Mouse (Mus musculus) hindbrain, embryonic 15.5 days (tissue): ENCODE measurements around the gene Slc9b2. TPM values are rescaled to one million over a fixed set of nuclear protein-coding genes. Genes with fewer than 3 reads are reported as not detected.

ENCODE experiments used
- ATAC-seq: fragments of 200-750 bp; cut with Nextera tagmentation; 2 replicates; pipeline ENCODE4 v1.8.0; 2017; ENCODE audit warnings: low read depth, moderate number of reproducible peaks, moderate TSS enrichment; ENCODE audit not compliant: low FRiP score
- H3K27ac ChIP-seq: fragments of 300-500 bp; sonication (generic); replicated peaks from 2 replicates; pipeline ENCODE4 v1.5.1; 2015; ENCODE audit warnings: mild to moderate bottlenecking, inconsistent platforms
- H3K27me3 ChIP-seq: fragments of 300-500 bp; sonication (generic); 2 replicates; pipeline ENCODE4 v1.6.1; 2015; ENCODE audit warnings: control low read depth, inconsistent platforms
- H3K36me3 ChIP-seq: fragments of 300-500 bp; sonication (generic); 2 replicates; pipeline ENCODE4 v1.6.1; 2015; ENCODE audit warnings: control low read depth, inconsistent platforms
- H3K4me1 ChIP-seq: fragments of 300-500 bp; sonication (generic); replicated peaks from 2 replicates; pipeline ENCODE4 v1.6.1; 2015; ENCODE audit warnings: control low read depth, inconsistent platforms
- H3K4me2 ChIP-seq: fragments of 300-500 bp; sonication (generic); 2 replicates; pipeline ENCODE4 v1.6.1; 2015; ENCODE audit warnings: moderate library complexity, mild to moderate bottlenecking, inconsistent platforms
- H3K4me3 ChIP-seq: fragments of 300-500 bp; sonication (generic); 2 replicates; pipeline ENCODE4 v1.5.1; 2015; ENCODE audit warnings: mild to moderate bottlenecking, inconsistent platforms
- H3K9ac ChIP-seq: fragments of 300-500 bp; sonication (generic); 2 replicates; pipeline ENCODE4 v1.6.1; 2015; ENCODE audit warnings: inconsistent platforms
- H3K9me3 ChIP-seq: fragments of 300-500 bp; sonication (generic); 2 replicates; pipeline ENCODE4 v1.6.1; 2016; ENCODE audit warnings: control low read depth, inconsistent platforms
- WGBS: fragments of 180-500 bp; shearing (Covaris S2); methylation state at CpG from one replicate; pipeline ENCODE4 v1.1.7; 2015; 5-methylcytosine and 5-hydroxymethylcytosine counted together
- polyA plus RNA-seq: library from polyadenylated mRNA; unstranded; fragments of >200 nt; fragmentation: Nextera tagmentation; extraction: Ambion mirVana; gene quantifications from 2 replicates; pipeline ENCODE4 v1.2.1, GENCODE M21; 2015

The Slc9b2 gene
- polyA plus RNA-seq, 1 experiment from 2014 or later: 1.9 TPM

DNA sequence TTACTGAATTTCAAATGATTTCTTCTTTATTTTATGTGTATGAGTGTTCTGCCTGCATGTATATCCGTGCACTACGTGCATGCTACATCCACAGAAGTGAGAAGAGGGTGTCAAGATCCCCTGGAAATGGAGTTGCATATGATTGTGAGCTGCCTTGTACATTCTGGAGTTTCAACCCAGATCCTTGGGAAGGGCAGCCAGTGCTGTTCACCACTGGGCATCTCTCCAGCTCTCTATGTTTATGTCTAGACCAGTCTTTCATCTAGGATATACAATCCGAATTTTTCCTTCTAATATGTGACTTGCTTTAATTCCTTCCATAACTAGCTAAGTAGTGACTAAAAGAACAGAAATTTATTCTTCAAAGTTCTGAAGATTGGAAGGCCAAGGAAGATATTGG lies 68.3 kb downstream of the Slc9b2 start:
- no peak overlapping the region for H3K27ac ChIP-seq
- no peak overlapping the region for H3K9ac ChIP-seq
- no peaks in the 10 kb centered on the region for H3K27me3 ChIP-seq
- H3K36me3 ChIP-seq: no peaks in the 10 kb centered on the region
- no peak overlapping the region for H3K4me3 ChIP-seq
- H3K4me2 ChIP-seq: no peak overlapping the region
- no peaks in the 10 kb centered on the region for H3K4me1 ChIP-seq
- no peak for ATAC-seq
- no peaks in the 10 kb centered on the region for H3K9me3 ChIP-seq
- 86% methylated on average over 3 of the region's 3 CpGs for WGBS

DNA sequence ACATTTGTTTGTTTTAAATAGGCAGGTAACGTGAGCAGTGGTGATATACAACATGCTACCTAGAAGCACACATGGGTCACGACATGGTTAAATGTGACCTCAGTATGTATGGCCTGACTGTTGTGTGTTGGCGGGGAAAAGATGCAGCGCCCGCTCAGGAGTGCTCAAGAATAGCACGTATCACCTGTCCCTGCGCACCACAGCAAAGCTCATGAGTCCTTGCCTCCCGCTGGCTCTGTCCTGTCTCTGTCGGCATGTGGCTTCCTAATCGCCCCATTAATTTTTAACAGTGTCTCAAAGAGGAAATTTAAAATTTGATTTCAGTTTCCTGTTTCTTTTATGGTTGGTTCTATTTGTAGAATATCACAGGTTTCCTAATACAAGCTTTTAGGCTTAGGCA lies 69.9 kb downstream of the Slc9b2 start:
- 87% methylated on average over 10 of the region's 10 CpGs for WGBS
- H3K4me1 ChIP-seq: no peaks in the 10 kb centered on the region
- ATAC-seq: no peak
- H3K27me3 ChIP-seq: no peaks in the 10 kb centered on the region
- no peaks in the 10 kb centered on the region for H3K36me3 ChIP-seq
- H3K4me3 ChIP-seq: no peak overlapping the region
- H3K9me3 ChIP-seq: no peaks in the 10 kb centered on the region
- no peak overlapping the region for H3K9ac ChIP-seq
- no peak overlapping the region for H3K4me2 ChIP-seq
- H3K27ac ChIP-seq: no peak overlapping the region

DNA sequence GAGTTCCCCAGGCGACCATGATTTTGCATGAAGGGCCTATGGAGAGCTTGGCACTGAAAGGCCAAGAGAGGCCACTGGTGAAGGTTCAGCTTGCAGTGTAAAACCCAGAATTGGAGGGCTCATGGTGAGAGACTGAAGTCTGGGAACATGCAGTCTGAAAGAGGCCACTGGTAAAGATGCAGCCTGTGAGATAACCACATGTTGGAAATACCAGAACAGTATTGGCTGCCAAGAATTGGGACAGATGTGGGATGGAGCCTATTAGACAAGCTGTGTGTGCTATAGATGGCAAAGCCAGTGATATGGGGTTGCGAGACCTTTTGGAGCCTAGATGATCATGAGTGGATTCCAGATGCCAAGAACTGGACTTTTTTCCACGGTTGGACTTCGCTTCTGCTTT lies 72.4 kb downstream of the Slc9b2 start:
- Histone ChIP-seq H3K4me3 (no peak overlapping the region), H3K9me3 (no peaks in the 10 kb centered on the region), H3K27me3 (no peaks in the 10 kb centered on the region), H3K4me1 (no peaks in the 10 kb centered on the region), H3K9ac (no peak overlapping the region), H3K36me3 (no peaks in the 10 kb centered on the region), H3K27ac (no peak overlapping the region), H3K4me2 (no peak overlapping the region)
- ATAC-seq: no peak
- WGBS: 96% methylated on average over 4 of the region's 4 CpGs

DNA sequence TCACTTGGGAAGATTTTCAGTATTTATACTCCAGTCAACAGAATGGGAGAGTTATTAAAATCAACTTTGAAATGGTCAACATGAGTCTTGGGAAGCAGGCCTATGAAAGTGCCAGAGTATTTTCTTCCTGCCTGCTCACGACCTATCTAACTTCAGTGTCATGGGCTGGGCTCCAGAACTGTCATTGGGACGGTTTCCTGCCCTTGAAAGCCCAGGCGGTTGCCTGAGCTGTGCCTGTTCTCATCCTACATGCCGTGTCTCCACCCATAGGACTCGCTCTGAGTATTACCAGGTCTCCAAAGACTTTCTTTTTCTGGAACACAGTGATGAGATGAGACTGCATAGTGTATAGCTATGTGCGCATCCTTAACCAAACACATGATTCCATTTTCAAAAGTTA lies 85.7 kb downstream of the Slc9b2 start:
- no peak overlapping the region for H3K4me2 ChIP-seq
- H3K9ac ChIP-seq: no peak overlapping the region
- no peaks in the 10 kb centered on the region for H3K4me1 ChIP-seq
- no peaks in the 10 kb centered on the region for H3K36me3 ChIP-seq
- ATAC-seq: no peak
- no peak overlapping the region for H3K27ac ChIP-seq
- no peaks in the 10 kb centered on the region for H3K9me3 ChIP-seq
- H3K4me3 ChIP-seq: no peak overlapping the region
- H3K27me3 ChIP-seq: no peaks in the 10 kb centered on the region
- 78% methylated on average over 6 of the region's 6 CpGs for WGBS

Other genes with a start within 250 kb of the Slc9b2 start
- gene Cenpe, start 95.2 kb upstream of the Slc9b2 start, polyA plus RNA-seq: 4.9 and 7.0 TPM in 2 replicates
- 3.5 and 3.6 TPM in 2 replicates for gene Bdh2, start 26.5 kb upstream of the Slc9b2 start, polyA plus RNA-seq
- gene Slc9b1, start 40.3 kb downstream of the Slc9b2 start, polyA plus RNA-seq: 0.45 TPM in 1 of 2 replicates, not detected in the other
- 64.6 and 66.8 TPM in 2 replicates for gene Cisd2, start 116.2 kb downstream of the Slc9b2 start, polyA plus RNA-seq
- gene Ube2d3, start 130.4 kb downstream of the Slc9b2 start, polyA plus RNA-seq: 344 and 347 TPM in 2 replicates
- 6.3 and 6.7 TPM in 2 replicates for gene Manba, start 177.9 kb downstream of the Slc9b2 start, polyA plus RNA-seq